Mouse (Mus musculus): ENCODE measurements around the gene Olfr111. TPM values are rescaled to one million over a fixed set of nuclear protein-coding genes. Genes with fewer than 3 reads are reported as not detected.
"Not testable (repeated sequence)": the region's sequence is repeated elsewhere in the genome, so short reads cannot be mapped to it uniquely, and the experiment has no call there.

Gene Olfr111
- polyA plus RNA-seq (2012; rRNA removed) = 0.27 and 0.29 TPM in 2 replicates

DNA sequence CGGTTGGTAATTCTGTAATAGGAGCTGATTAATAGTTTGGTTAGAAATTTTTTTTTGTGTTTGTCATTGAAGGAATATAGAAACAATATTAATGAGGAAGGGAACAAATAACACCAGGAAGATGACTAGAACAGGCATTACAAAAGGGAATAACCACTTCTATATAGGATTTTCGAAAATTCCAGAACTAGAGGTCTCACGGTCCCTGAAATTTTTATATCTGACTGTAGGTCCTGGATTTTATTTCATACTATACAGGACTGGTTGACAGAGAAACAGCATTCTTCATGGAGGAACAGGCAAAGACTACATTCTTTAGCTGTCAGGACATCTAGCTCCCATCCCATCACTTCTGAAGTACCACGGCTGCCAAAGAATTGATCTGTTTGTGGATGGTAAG is at the start of gene Olfr111:
Gene Olfr111, plus strand, starts transcription at position 301 of the 400 bp plus-strand sequence.
- WGBS = 89% methylated on average over 4 of the region's 4 CpGs
- no peak within 1 kb of the TSS for H3K27ac ChIP-seq (ENCODE audit: insufficient read depth, low read length)
- no peaks in the 10 kb centered on the region for H3K27me3 ChIP-seq (ENCODE audit: control insufficient read depth, insufficient read depth, low read length)
- no peaks in the 10 kb centered on the region for H3K4me1 ChIP-seq (ENCODE audit: control insufficient read depth, insufficient read depth, insufficient read length)
- H3K36me3 ChIP-seq (ENCODE audit: control insufficient read depth, insufficient read depth, low read length) = no peaks in the 10 kb centered on the region
- TF ChIP-seq CTCF (IDR thresholded peaks at IDR 0.05; ENCODE audit: extremely low read depth, insufficient read depth, insufficient read length, insufficient replicate concordance) = no peak
- no peak for TF ChIP-seq POLR2A (IDR thresholded peaks at IDR 0.05; ENCODE audit: low read depth, low read length)
- DNase-seq (ENCODE audit: low read depth in 1 of 2, low spot score in 2 of 2) = no peak
- H3K4me3 ChIP-seq (ENCODE audit: extremely low read depth, insufficient read depth, insufficient read length) = no peak within 1 kb of the TSS

DNA sequence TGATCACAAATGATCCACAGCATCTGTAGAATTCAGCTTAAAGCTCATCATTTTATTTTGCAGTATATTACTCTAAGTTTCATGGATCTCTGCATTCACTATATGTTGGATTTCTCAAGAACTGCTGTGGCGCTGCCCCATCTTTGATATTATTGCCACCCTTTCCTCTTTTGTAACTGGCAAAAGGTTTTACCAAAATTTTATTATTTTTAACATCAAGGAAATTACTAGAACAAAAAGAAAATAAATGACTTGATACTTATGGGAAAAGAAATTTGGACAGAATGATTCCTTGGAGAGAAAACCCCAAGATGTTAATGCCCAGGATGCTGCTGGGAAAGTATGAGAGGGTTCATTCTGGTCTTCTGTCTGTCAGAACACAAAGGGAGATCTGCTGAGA is 49.2 kb upstream of the Olfr111 start, which contains the start of gene Olfr109:
Gene Olfr109, plus strand, starts transcription at position 301 of the 400 bp plus-strand sequence.
- Histone ChIP-seq H3K27ac (ENCODE audit: insufficient read depth, low read length) (no peak within 1 kb of the TSS), H3K36me3 (ENCODE audit: control insufficient read depth, insufficient read depth, low read length) (no peaks in the 10 kb centered on the region), H3K4me1 (ENCODE audit: control insufficient read depth, insufficient read depth, insufficient read length) (no peaks in the 10 kb centered on the region), H3K27me3 (ENCODE audit: control insufficient read depth, insufficient read depth, low read length) (no peaks in the 10 kb centered on the region), H3K4me3 (ENCODE audit: extremely low read depth, insufficient read depth, insufficient read length) (no peak within 1 kb of the TSS)
- DNase-seq (ENCODE audit: low read depth in 1 of 2, low spot score in 2 of 2) = no peak
- TF ChIP-seq CTCF (IDR thresholded peaks at IDR 0.05; ENCODE audit: extremely low read depth, insufficient read depth, insufficient read length, insufficient replicate concordance) (no peak), POLR2A (IDR thresholded peaks at IDR 0.05; ENCODE audit: low read depth, low read length) (no peak)
- 86% methylated on average over 1 of the region's 1 CpGs for WGBS

DNA sequence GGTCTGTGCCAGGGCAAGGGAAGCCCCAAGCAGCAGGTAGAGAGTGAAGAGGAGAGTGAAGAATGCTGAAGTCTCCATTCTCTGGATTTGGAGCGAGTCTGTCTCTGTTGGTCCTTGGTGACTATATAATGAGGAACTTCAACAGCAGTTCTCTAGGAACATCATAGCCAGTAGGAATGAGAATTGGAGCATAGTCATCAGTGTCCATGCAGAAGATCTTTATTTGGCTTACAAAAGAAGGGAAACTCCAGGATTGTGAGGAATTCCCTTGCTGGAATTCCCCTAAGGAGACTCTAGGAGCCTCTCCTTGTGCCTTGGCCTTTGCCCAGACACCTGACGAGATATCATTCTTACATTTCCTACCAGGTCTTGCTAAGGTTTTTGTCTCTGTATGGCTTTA is 24.4 kb upstream of the Olfr111 start, which contains the start of gene H2-M2:
Gene H2-M2, minus strand, starts transcription at position 101 of the 400 bp plus-strand sequence.
- H3K36me3 ChIP-seq (ENCODE audit: control insufficient read depth, insufficient read depth, low read length) = no peaks in the 10 kb centered on the region
- no peak within 1 kb of the TSS for H3K27ac ChIP-seq (ENCODE audit: insufficient read depth, low read length)
- TF ChIP-seq CTCF (IDR thresholded peaks at IDR 0.05; ENCODE audit: extremely low read depth, insufficient read depth, insufficient read length, insufficient replicate concordance) (no peak), POLR2A (IDR thresholded peaks at IDR 0.05; ENCODE audit: low read depth, low read length) (no peak)
- H3K4me3 ChIP-seq (ENCODE audit: extremely low read depth, insufficient read depth, insufficient read length) = no peak within 1 kb of the TSS
- DNase-seq (ENCODE audit: low read depth in 1 of 2, low spot score in 2 of 2) = no peak
- H3K4me1 ChIP-seq (ENCODE audit: control insufficient read depth, insufficient read depth, insufficient read length) = no peaks in the 10 kb centered on the region
- no peaks in the 10 kb centered on the region for H3K27me3 ChIP-seq (ENCODE audit: control insufficient read depth, insufficient read depth, low read length)
- 86% methylated on average over 2 of the region's 2 CpGs for WGBS

DNA sequence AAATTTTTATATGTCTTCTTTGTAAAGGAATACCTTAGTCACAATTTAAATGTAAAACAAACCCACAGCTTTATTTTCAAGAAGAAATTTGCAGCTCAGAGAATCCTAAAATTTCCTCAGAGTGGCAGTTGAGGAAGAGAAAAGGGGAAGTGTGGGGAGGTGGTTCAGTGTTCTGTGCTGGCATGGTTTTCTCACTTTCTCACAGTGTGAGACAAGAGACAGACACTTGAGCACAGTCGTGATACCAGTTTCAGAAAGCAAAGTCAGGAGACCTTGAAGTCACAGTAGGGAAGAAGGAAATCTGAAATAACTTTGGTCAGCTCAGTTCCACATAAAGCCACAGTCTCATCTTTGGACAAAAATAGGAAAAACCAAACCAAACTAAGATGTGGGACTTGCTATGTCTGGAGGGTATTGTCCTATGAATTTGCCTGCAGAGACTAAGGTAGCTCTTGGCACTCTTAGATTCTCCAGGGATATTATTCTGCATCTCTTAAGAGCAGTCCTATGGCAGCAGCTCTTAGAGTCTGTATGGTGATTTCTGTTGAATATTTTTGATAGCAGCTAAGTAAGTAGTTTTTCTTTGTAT is 15.8 kb upstream of the Olfr111 start, which contains the start of gene Olfr110:
Gene Olfr110, plus strand, starts transcription at position 539 of the 589 bp plus-strand sequence.
- no peak within 1 kb of the TSS for H3K4me3 ChIP-seq (ENCODE audit: extremely low read depth, insufficient read depth, insufficient read length)
- WGBS = 15% methylated on average over 1 of the region's 1 CpGs
- no peaks in the 10 kb centered on the region for H3K36me3 ChIP-seq (ENCODE audit: control insufficient read depth, insufficient read depth, low read length)
- TF ChIP-seq POLR2A (IDR thresholded peaks at IDR 0.05; ENCODE audit: low read depth, low read length) (no peak), CTCF (IDR thresholded peaks at IDR 0.05; ENCODE audit: extremely low read depth, insufficient read depth, insufficient read length, insufficient replicate concordance) (no peak)
- H3K4me1 ChIP-seq (ENCODE audit: control insufficient read depth, insufficient read depth, insufficient read length) = no peaks in the 10 kb centered on the region
- H3K27ac ChIP-seq (ENCODE audit: insufficient read depth, low read length) = no peak within 1 kb of the TSS
- no peaks in the 10 kb centered on the region for H3K27me3 ChIP-seq (ENCODE audit: control insufficient read depth, insufficient read depth, low read length)
- no peak for DNase-seq (ENCODE audit: low read depth in 1 of 2, low spot score in 2 of 2)

DNA sequence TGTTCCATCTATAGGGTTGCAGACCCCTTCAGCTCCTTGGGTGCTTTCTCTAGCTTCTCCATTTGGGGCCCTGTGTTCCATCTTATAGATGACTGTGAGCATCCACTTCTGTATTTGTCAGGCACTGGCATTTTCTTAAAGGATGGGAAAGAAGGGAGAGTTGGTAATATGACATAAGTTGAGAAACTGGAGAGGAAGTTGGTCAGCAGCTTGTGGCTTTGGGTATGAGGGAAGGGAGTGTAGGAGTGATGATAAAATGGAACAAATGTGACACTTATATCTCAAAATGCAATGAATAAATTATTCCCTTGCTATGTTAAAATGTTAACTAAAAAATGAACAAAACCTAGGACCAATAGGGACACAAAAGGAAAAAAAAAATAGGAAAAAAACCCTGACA is 16.8 kb downstream of the Olfr111 start:
- not testable (repeated sequence) for H3K27ac ChIP-seq (ENCODE audit: insufficient read depth, low read length); H3K4me1 ChIP-seq (ENCODE audit: control insufficient read depth, insufficient read depth, insufficient read length); H3K36me3 ChIP-seq (ENCODE audit: control insufficient read depth, insufficient read depth, low read length); H3K27me3 ChIP-seq (ENCODE audit: control insufficient read depth, insufficient read depth, low read length); H3K4me3 ChIP-seq (ENCODE audit: extremely low read depth, insufficient read depth, insufficient read length)
- peak in 1 of 2 experiments; percentile 1 for DNase-seq (ENCODE audit: low read depth in 1 of 2, low spot score in 2 of 2)

DNA sequence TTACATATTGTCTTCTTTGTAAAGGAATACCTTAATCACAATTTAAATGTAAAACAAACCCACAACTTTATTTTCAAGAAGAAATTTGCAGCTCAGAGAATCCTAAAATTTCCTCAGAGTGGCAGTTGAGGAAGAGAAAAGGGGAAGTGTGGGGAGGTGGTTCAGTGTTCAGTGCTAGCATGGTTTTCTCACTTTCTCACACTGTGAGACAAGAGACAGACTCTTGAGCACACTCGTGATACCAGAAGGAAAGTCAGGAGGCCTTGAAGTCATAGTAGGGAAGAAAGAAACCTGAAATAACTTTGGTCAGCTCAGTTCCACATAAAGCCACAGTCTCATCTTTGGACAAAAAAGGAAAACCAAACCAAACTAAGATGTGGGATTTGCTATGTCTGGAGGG is 17.6 kb downstream of the Olfr111 start:
- not testable (repeated sequence) for H3K4me3 ChIP-seq (ENCODE audit: extremely low read depth, insufficient read depth, insufficient read length); DNase-seq (ENCODE audit: low read depth in 1 of 2, low spot score in 2 of 2); H3K27me3 ChIP-seq (ENCODE audit: control insufficient read depth, insufficient read depth, low read length); H3K27ac ChIP-seq (ENCODE audit: insufficient read depth, low read length); H3K36me3 ChIP-seq (ENCODE audit: control insufficient read depth, insufficient read depth, low read length); H3K4me1 ChIP-seq (ENCODE audit: control insufficient read depth, insufficient read depth, insufficient read length)
- WGBS = 6% methylated on average over 1 of the region's 1 CpGs

DNA sequence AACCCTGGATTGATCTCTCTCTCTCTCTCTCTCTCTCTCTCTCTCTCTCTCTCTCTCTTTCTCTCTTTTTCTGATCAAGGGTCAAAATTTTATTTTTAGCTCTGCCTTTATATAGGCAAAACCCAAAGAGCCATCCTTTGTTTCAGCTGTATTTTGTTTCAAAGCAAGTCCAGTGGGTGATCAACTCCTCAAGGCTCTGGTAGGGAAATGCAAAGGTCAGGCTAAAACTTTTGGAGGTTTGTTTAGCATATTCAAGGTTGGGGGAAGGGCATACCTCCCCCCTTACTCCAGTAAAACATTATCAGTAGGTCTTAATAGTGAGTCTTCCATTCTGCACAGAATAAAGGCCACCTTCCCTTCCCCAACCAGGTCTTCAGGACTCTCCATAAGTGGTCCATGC is 27.3 kb downstream of the Olfr111 start:
- no peak overlapping the region for H3K27ac ChIP-seq (ENCODE audit: insufficient read depth, low read length)
- H3K4me3 ChIP-seq (ENCODE audit: extremely low read depth, insufficient read depth, insufficient read length) = no peak overlapping the region
- TF ChIP-seq POLR2A (IDR thresholded peaks at IDR 0.05; ENCODE audit: low read depth, low read length) = no peak
- no peak for TF ChIP-seq CTCF (IDR thresholded peaks at IDR 0.05; ENCODE audit: extremely low read depth, insufficient read depth, insufficient read length, insufficient replicate concordance)
- DNase-seq (ENCODE audit: low read depth in 1 of 2, low spot score in 2 of 2) = no peak
- H3K36me3 ChIP-seq (ENCODE audit: control insufficient read depth, insufficient read depth, low read length) = no peaks in the 10 kb centered on the region
- no peaks in the 10 kb centered on the region for H3K27me3 ChIP-seq (ENCODE audit: control insufficient read depth, insufficient read depth, low read length)
- H3K4me1 ChIP-seq (ENCODE audit: control insufficient read depth, insufficient read depth, insufficient read length) = no peaks in the 10 kb centered on the region

DNA sequence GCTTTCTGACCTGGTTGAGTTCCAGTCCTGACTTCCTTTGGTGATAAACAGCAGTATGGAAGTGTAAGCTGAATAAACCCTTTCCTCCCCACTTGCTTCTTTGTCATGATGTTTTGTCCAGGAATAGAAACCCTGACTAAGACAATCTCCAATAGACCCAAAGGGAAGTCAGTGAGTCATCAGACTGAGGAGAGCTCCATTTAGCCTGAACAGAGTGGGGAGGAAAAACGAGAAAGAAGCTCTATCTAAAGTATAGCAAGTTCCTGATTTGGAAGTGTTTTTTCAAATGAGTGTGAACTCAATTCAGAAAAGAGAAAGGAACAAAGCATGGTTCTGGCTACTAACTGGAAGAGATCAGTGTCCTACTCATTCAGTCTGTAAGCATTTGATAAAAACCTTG is 30.6 kb downstream of the Olfr111 start:
- H3K4me1 ChIP-seq (ENCODE audit: control insufficient read depth, insufficient read depth, insufficient read length); H3K36me3 ChIP-seq (ENCODE audit: control insufficient read depth, insufficient read depth, low read length); H3K27me3 ChIP-seq (ENCODE audit: control insufficient read depth, insufficient read depth, low read length); H3K27ac ChIP-seq (ENCODE audit: insufficient read depth, low read length); DNase-seq (ENCODE audit: low read depth in 1 of 2, low spot score in 2 of 2); H3K4me3 ChIP-seq (ENCODE audit: extremely low read depth, insufficient read depth, insufficient read length): not testable (repeated sequence)
- WGBS = 16% methylated on average over 1 of the region's 1 CpGs
